Mouse (Mus musculus) gastrocnemius, postnatal 36 days (tissue): ENCODE results near the gene Daw1. TPM values are rescaled to one million over a fixed set of nuclear protein-coding genes. Genes with fewer than 3 reads are reported as not detected.

Source experiments
- DNase-seq, 2 experiments: peaks; one replicate each; pipeline ENCODE4 v3.0.0; 2022
- intact Hi-C: fragments of 180-260 bp; cut with DNase I; formaldehyde crosslinking; loops from one replicate; pipeline ENCODE4 v1.15.1; 2025
- total RNA-seq, 2 experiments: library from RNA; stranded (reverse); gene quantifications; 2 replicates each; pipeline ENCODE4 v1.2.3; 2021

The Daw1 gene
- total RNA-seq, 2 experiments from 2014 or later = not detected

DNA sequence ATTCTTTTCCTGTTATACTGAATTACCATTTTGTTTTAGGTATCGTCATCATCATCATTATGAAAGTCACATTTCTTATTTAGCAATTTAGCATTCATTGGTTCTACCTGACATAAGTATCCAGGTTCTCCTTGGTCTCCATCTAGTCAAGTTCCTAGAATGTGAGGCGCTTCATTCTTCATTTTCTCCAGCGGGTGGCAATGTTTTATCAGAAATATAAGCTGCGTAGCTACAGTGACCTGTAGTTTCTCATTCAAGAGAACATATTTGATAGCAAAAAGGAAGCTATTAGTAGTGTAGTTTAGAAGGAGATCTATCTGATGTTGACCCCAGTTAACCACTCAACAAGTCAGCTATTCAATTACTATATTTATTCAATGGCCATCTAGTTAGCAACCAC lies 21.9 kb downstream of the Daw1 start:
- intact Hi-C loops = no loop called here
- DNase-seq = no peak

GRCm38 (mm10) chr1:83187154-83187553 lies 27.6 kb downstream of the Daw1 start:
- intact Hi-C loops = no loop called here
- DNase-seq = peak in 1 of 2 experiments; percentile 25

- DNase-seq = no peak
- intact Hi-C loops = loop anchor here (10.0 kb wide), 1 partner anchor 505 kb away; no protein-coding TSS in a partner anchor
Measured at GRCm38 (mm10) chr1:83209981-83210380, 50.4 kb downstream of the Daw1 start.

GRCm38 (mm10) chr1:83218260-83218659 lies 58.7 kb downstream of the Daw1 start:
- intact Hi-C loops = loop anchor here (10.0 kb wide), 1 partner anchor 497 kb away; no protein-coding TSS in a partner anchor
- DNase-seq = no peak

DNA sequence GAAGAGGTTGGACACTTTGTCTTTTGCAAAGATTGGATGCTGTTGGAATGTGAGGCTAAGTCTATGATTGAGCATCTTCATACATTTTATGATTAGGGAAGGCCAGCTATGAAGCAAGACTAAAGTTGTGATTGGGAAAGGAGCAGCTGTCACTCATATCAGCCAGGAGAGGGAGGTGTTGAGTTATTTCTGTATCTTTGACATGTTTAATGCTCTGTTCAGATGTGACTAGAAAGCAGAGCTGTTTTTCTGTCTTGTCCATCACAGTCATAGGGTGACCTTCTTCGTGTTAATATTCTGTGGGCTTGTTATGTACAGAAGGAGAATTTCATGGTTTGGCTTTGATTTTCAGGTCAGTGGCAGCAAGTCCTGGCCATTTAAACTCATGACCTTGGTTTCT lies 63.5 kb downstream of the Daw1 start:
- DNase-seq = no peak
- intact Hi-C loops = no loop called here

- no peak for DNase-seq
- intact Hi-C loops = no loop called here
Measured at GRCm38 (mm10) chr1:83224423-83224960, 64.9 kb downstream of the Daw1 start.

- intact Hi-C loops = no loop called here
- DNase-seq = no peak
Measured at GRCm38 (mm10) chr1:83227946-83228345, 68.4 kb downstream of the Daw1 start.

DNA sequence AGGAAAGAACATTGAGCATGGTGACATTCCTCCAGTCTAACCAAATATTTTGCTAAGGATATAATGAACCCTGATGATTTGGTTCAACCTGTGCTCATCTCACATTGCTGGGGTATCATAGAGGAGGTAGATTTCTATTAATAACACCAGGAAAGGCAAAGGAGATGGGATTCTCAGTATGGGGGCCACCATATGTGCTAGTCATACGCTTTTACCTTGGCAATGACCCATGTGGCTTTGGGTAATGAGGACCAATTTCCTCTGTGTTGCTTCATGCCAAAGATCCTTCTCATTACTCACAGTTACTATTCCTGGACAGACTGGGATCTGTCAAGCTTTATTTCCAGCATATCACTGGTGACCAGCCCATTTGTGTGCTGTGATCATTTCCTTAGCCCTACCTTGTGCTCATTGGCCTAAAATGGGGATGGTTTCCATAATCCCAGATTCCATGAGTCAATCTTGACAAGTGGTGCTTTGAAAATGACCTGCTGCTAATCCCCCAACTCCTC lies 88.7 kb downstream of the Daw1 start:
- intact Hi-C loops = no loop called here
- no peak for DNase-seq

DNA sequence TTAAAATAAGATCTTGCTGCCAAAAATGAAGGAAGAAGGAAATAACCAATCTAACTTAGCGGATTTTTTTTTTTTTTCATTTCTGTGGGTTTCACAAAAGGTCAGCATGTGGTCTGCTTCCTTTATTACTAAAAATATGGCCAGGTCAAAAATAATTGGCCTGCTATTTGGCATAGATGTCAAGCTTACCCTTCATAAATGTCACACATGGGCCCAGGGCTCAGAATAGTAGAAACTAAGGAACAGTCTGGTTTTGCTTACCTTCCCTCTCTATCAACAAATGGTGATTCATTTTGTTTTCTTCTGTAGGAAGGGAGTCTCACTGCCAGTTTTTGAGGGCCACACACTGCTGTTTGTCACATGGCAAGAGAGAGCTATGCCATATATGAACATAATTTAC lies 92.2 kb downstream of the Daw1 start:
- no peak for DNase-seq
- intact Hi-C loops = no loop called here

Other genes with a start within 250 kb of the Daw1 start
- gene A030005L19Rik, start 246.4 kb upstream of the Daw1 start, total RNA-seq = not detected
- not detected for gene A030014E15Rik, start 234.8 kb upstream of the Daw1 start, total RNA-seq
- not detected for gene Gm6217, start 228.4 kb upstream of the Daw1 start, total RNA-seq
- gene A030003K21Rik, start 216.4 kb upstream of the Daw1 start, total RNA-seq = not detected
- gene Gm7544, start 203.7 kb upstream of the Daw1 start, total RNA-seq = not detected
- gene Gm47955, start 199.5 kb upstream of the Daw1 start, total RNA-seq = not detected
- not detected for gene Gm47959, start 159.2 kb upstream of the Daw1 start, total RNA-seq
- not detected for gene Slc19a3, start 121.3 kb upstream of the Daw1 start, total RNA-seq
- gene Krtap28-10, start 117.3 kb upstream of the Daw1 start, total RNA-seq = not detected
- not detected for gene Gm47969, start 114.8 kb upstream of the Daw1 start, total RNA-seq
- not detected for gene A030005K14Rik, start 100.4 kb upstream of the Daw1 start, total RNA-seq
- not detected for gene Krtap28-13, start 98.8 kb upstream of the Daw1 start, total RNA-seq
- not detected for gene Ccl20, start 43.0 kb upstream of the Daw1 start, total RNA-seq
- under 1 TPM; 0.13 to 0.67 TPM for gene Sphkap, start 248.4 kb downstream of the Daw1 start, total RNA-seq